Mouse (Mus musculus): Measurements from ENCODE around the gene Vstm5. TPM values are rescaled to one million over a fixed set of nuclear protein-coding genes. Genes with fewer than 3 reads are reported as not detected.

Vstm5 gene
- polyA plus RNA-seq, 1 experiment from 2014 or later: 2.6 TPM

- no peak overlapping the region for H3K4me3 ChIP-seq (ENCODE audit: low read depth, low read length)
- DNase-seq (ENCODE audit: low spot score) (no peak), ATAC-seq (no peak)
- H3K4me1 ChIP-seq (ENCODE audit: insufficient read depth, low read depth, low read length): peaks cover 7% of the 10 kb centered on the region; the same call in 1 of the 2 replicates
- H3K27me3 ChIP-seq (replicated peaks; ENCODE audit: insufficient read depth, low read length): no peaks in the 10 kb centered on the region
- TF ChIP-seq CTCF (IDR thresholded peaks at IDR 0.05): no peak
- TF ChIP-seq EP300 (IDR thresholded peaks at IDR 0.05): no peak
- 87% methylated on average over 6 of the region's 6 CpGs for WGBS
- no peak overlapping the region for H3K4me2 ChIP-seq (replicated peaks; ENCODE audit: low read depth, low read length)
- no peaks in the 10 kb centered on the region for H3K36me3 ChIP-seq (ENCODE audit: insufficient read depth, low read length)
- no peak overlapping the region for H3K9ac ChIP-seq (replicated peaks; ENCODE audit: low read depth)
- H3K9me3 ChIP-seq (ENCODE audit: low read length): no peaks in the 10 kb centered on the region
- H3K27ac ChIP-seq (ENCODE audit: low read length): no peak overlapping the region
Measured at GRCm38 (mm10) chr9:15240006-15240405, 1.2 kb downstream of the Vstm5 start.

DNA sequence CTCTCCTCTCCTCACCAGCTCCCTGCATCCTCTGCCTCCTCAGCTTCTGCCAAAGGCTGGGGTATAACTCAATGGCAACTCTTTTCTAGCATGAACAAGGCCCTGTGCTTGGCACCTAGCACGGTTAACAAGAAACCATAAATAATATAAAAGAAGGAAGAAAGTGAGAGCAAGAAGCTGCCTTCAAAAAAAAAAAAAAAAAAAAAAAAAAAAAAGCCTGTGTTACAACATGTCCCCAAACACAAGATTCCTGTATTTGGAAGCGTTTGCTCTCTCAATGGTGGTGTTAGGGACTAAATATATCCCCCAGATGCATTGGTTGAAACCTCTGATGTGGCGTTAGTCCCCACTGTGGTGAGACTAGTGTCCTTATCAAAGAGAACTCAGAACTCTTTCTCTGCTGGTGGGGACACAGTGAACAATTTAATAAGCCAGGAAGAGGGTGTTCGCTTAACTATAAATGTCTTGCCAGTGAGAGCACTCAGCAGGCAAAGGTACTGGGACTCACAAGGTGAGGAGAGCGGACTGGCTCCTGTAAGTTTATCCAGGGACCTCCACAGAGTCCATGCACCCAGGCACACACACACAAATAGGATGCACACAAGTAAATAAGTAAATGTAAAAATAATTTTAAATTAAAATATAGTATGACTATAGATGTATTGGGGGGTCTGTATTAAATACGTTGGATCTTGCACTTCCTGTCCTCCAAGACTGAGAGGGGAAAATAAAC is 2.2 kb downstream of the Vstm5 start:
- no peak overlapping the region for H3K4me3 ChIP-seq (ENCODE audit: low read depth, low read length)
- no peak for DNase-seq (ENCODE audit: low spot score)
- H3K4me2 ChIP-seq (replicated peaks; ENCODE audit: low read depth, low read length): no peak overlapping the region
- TF ChIP-seq EP300 (IDR thresholded peaks at IDR 0.05) (no peak), CTCF (IDR thresholded peaks at IDR 0.05) (no peak)
- no peaks in the 10 kb centered on the region for H3K36me3 ChIP-seq (ENCODE audit: insufficient read depth, low read length)
- WGBS: 70% methylated on average over 6 of the region's 6 CpGs
- no peak overlapping the region for H3K27ac ChIP-seq (ENCODE audit: low read length)
- ATAC-seq: no peak
- H3K9ac ChIP-seq (replicated peaks; ENCODE audit: low read depth): no peak overlapping the region
- H3K27me3 ChIP-seq (replicated peaks; ENCODE audit: insufficient read depth, low read length): no peaks in the 10 kb centered on the region
- peaks cover 7% of the 10 kb centered on the region; the same call in 1 of the 2 replicates for H3K4me1 ChIP-seq (ENCODE audit: insufficient read depth, low read depth, low read length)
- H3K9me3 ChIP-seq (ENCODE audit: low read length): no peaks in the 10 kb centered on the region

- H3K36me3 ChIP-seq (ENCODE audit: insufficient read depth, low read length): no peaks in the 10 kb centered on the region
- no peak overlapping the region for H3K4me2 ChIP-seq (replicated peaks; ENCODE audit: low read depth, low read length)
- ATAC-seq (peak; percentile 71), DNase-seq (ENCODE audit: low spot score) (peak; percentile 81)
- no peaks in the 10 kb centered on the region for H3K9me3 ChIP-seq (ENCODE audit: low read length)
- 36% methylated on average over 9 of the region's 9 CpGs for WGBS
- H3K9ac ChIP-seq (replicated peaks; ENCODE audit: low read depth): no peak overlapping the region
- no peaks in the 10 kb centered on the region for H3K27me3 ChIP-seq (replicated peaks; ENCODE audit: insufficient read depth, low read length)
- H3K4me1 ChIP-seq (ENCODE audit: insufficient read depth, low read depth, low read length): peaks cover 7% of the 10 kb centered on the region; the same call in 1 of the 2 replicates
- H3K4me3 ChIP-seq (ENCODE audit: low read depth, low read length): no peak overlapping the region
- H3K27ac ChIP-seq (ENCODE audit: low read length): no peak overlapping the region
- no peak for TF ChIP-seq EP300 (IDR thresholded peaks at IDR 0.05)
- peak; percentile 80 for TF ChIP-seq CTCF (IDR thresholded peaks at IDR 0.05)
Measured at GRCm38 (mm10) chr9:15241596-15241939, 2.7 kb downstream of the Vstm5 start.

DNA sequence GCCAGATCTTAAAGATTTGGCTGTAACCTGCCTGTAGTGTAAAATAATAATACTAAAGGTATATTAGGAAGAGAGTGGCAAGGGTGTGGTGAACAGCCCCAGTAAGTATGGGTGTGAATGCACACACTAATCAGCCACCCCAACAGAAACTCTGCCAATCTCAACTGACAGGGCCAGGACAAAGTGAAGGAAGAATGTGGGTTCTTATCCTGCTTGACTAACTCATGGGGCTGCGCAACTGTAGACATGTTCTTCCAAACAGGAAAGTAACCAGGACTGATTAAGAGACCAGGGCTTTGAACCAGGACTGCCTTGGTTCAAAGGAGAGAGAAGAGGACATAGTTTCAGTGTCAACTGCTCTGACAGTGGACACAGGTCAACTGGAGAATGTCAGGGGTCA is 3.3 kb downstream of the Vstm5 start:
- H3K9me3 ChIP-seq (ENCODE audit: low read length): no peaks in the 10 kb centered on the region
- ATAC-seq (no peak), DNase-seq (ENCODE audit: low spot score) (no peak)
- 92% methylated on average over 1 of the region's 1 CpGs for WGBS
- TF ChIP-seq EP300 (IDR thresholded peaks at IDR 0.05) (no peak), CTCF (IDR thresholded peaks at IDR 0.05) (no peak)
- no peak overlapping the region for H3K4me2 ChIP-seq (replicated peaks; ENCODE audit: low read depth, low read length)
- no peak overlapping the region for H3K9ac ChIP-seq (replicated peaks; ENCODE audit: low read depth)
- peaks cover 7% of the 10 kb centered on the region; the same call in 1 of the 2 replicates for H3K4me1 ChIP-seq (ENCODE audit: insufficient read depth, low read depth, low read length)
- H3K4me3 ChIP-seq (ENCODE audit: low read depth, low read length): no peak overlapping the region
- H3K27me3 ChIP-seq (replicated peaks; ENCODE audit: insufficient read depth, low read length): no peaks in the 10 kb centered on the region
- no peaks in the 10 kb centered on the region for H3K36me3 ChIP-seq (ENCODE audit: insufficient read depth, low read length)
- no peak overlapping the region for H3K27ac ChIP-seq (ENCODE audit: low read length)

DNA sequence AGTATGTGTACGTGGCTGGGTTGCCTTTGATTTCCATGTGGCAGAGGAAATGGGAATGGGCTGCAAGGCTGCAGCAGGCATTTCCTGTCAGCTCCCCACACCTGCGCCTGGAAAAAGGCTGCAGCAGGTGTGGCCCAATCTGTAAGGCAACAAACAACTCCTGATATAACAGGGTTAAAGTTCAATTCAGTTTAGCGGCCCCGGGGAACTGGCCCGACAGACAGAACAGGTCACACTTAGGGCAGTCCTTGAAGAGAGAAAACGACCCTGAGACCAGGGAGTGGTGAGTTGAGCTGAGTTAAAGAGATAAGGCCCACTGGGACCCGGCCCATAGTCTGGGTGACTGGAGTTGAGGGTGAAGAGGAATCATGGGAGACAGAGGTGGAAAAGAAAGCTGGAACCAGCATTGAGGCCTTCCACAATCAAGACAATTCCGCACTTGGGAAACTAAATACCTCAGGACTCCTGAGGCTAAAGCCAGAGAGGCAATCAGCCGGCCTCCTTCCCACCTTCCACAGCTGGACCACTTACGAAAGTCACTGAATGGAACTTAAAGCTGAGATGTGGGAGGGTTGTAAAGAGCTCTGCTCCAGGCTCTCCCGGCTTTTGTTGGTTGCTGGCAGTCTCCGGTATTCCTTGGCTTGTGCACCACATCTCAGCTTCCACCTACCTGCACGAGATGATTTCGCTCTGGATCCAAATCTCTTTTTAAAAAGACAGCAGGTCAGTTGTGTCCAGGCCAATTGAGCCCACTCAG is 6.7 kb downstream of the Vstm5 start:
- Histone ChIP-seq H3K9me3 (ENCODE audit: low read length) (no peaks in the 10 kb centered on the region), H3K4me1 (ENCODE audit: insufficient read depth, low read depth, low read length) (no peaks in the 10 kb centered on the region), H3K27ac (ENCODE audit: low read length) (no peak overlapping the region), H3K4me3 (ENCODE audit: low read depth, low read length) (no peak overlapping the region), H3K36me3 (ENCODE audit: insufficient read depth, low read length) (no peaks in the 10 kb centered on the region), H3K4me2 (replicated peaks; ENCODE audit: low read depth, low read length) (no peak overlapping the region), H3K9ac (replicated peaks; ENCODE audit: low read depth) (no peak overlapping the region), H3K27me3 (replicated peaks; ENCODE audit: insufficient read depth, low read length) (no peaks in the 10 kb centered on the region)
- TF ChIP-seq CTCF (IDR thresholded peaks at IDR 0.05): no peak
- TF ChIP-seq EP300 (IDR thresholded peaks at IDR 0.05): no peak
- DNase-seq (ENCODE audit: low spot score) (no peak), ATAC-seq (no peak)
- WGBS: 56% methylated on average over 14 of the region's 14 CpGs

- no peak for ATAC-seq
- H3K4me3 ChIP-seq (ENCODE audit: low read depth, low read length): no peak overlapping the region
- no peaks in the 10 kb centered on the region for H3K27me3 ChIP-seq (replicated peaks; ENCODE audit: insufficient read depth, low read length)
- H3K36me3 ChIP-seq (ENCODE audit: insufficient read depth, low read length): no peaks in the 10 kb centered on the region
- 64% methylated on average over 7 of the region's 7 CpGs for WGBS
- DNase-seq (ENCODE audit: low spot score): no peak
- no peaks in the 10 kb centered on the region for H3K4me1 ChIP-seq (ENCODE audit: insufficient read depth, low read depth, low read length)
- TF ChIP-seq CTCF (IDR thresholded peaks at IDR 0.05) (no peak), EP300 (IDR thresholded peaks at IDR 0.05) (no peak)
- H3K4me2 ChIP-seq (replicated peaks; ENCODE audit: low read depth, low read length): no peak overlapping the region
- no peak overlapping the region for H3K27ac ChIP-seq (ENCODE audit: low read length)
- no peaks in the 10 kb centered on the region for H3K9me3 ChIP-seq (ENCODE audit: low read length)
- no peak overlapping the region for H3K9ac ChIP-seq (replicated peaks; ENCODE audit: low read depth)
Measured at GRCm38 (mm10) chr9:15250376-15250775, 11.5 kb downstream of the Vstm5 start.
